Mouse (Mus musculus) stomach, embryonic 16.5 days (tissue): ENCODE results near the gene Cx3cr1. TPM values are rescaled to one million over a fixed set of nuclear protein-coding genes. Genes with fewer than 3 reads are reported as not detected.

Experiments used
- ATAC-seq: fragments of 200-750 bp; cut with Nextera tagmentation; 2 replicates; pipeline ENCODE4 v1.8.0; 2017; ENCODE audit warnings: moderate number of reproducible peaks, moderate TSS enrichment; ENCODE audit not compliant: insufficient read depth, low FRiP score
- H3K27ac ChIP-seq: fragments of 300-500 bp; sonication (generic); 2 replicates; pipeline ENCODE4 v1.5.1; 2014; ENCODE audit warnings: low read length
- H3K27me3 ChIP-seq: fragments of 300-500 bp; sonication (generic); 2 replicates; pipeline ENCODE4 v1.6.1; 2014; ENCODE audit warnings: low read length, control low read depth, mixed read lengths; ENCODE audit not compliant: control insufficient read depth, insufficient read depth
- H3K36me3 ChIP-seq: fragments of 300-500 bp; sonication (generic); 2 replicates; pipeline ENCODE4 v1.6.1; 2014; ENCODE audit warnings: low read length; ENCODE audit not compliant: control insufficient read depth, insufficient read depth
- H3K4me1 ChIP-seq: fragments of 300-500 bp; sonication (generic); 2 replicates; pipeline ENCODE4 v1.6.1; 2014; ENCODE audit warnings: low read length, control low read depth, mixed read lengths; ENCODE audit not compliant: control insufficient read depth, insufficient read depth
- H3K4me2 ChIP-seq: fragments of 300-500 bp; sonication (generic); 2 replicates; pipeline ENCODE4 v1.6.1; 2014; ENCODE audit warnings: low read depth, low read length, mixed read lengths
- H3K4me3 ChIP-seq: fragments of 300-500 bp; sonication (generic); replicated peaks from 2 replicates; pipeline ENCODE4 v1.5.1; 2014; ENCODE audit warnings: mild to moderate bottlenecking, low read length
- H3K9ac ChIP-seq: fragments of 300-500 bp; sonication (generic); 2 replicates; pipeline ENCODE4 v1.6.1; 2014; ENCODE audit warnings: low read length
- H3K9me3 ChIP-seq: fragments of 300-500 bp; sonication (generic); replicated peaks from 2 replicates; pipeline ENCODE4 v1.6.1; 2016; ENCODE audit warnings: low read length, control low read depth; ENCODE audit not compliant: control insufficient read depth
- WGBS: fragments of 180-500 bp; shearing (Covaris S2); extraction: QIAGEN DNeasy Blood & Tissue Kit; methylation state at CpG from one replicate; pipeline ENCODE4 v1.1.7; 2014; 5-methylcytosine and 5-hydroxymethylcytosine counted together
- polyA plus RNA-seq: library from polyadenylated mRNA; unstranded; fragments of >200 nt; fragmentation: Nextera tagmentation; extraction: Ambion mirVana; gene quantifications from 2 replicates; pipeline ENCODE4 v1.2.1, GENCODE M21; 2015

Cx3cr1 gene
- polyA plus RNA-seq, 1 experiment from 2014 or later, result 15.2 TPM

DNA sequence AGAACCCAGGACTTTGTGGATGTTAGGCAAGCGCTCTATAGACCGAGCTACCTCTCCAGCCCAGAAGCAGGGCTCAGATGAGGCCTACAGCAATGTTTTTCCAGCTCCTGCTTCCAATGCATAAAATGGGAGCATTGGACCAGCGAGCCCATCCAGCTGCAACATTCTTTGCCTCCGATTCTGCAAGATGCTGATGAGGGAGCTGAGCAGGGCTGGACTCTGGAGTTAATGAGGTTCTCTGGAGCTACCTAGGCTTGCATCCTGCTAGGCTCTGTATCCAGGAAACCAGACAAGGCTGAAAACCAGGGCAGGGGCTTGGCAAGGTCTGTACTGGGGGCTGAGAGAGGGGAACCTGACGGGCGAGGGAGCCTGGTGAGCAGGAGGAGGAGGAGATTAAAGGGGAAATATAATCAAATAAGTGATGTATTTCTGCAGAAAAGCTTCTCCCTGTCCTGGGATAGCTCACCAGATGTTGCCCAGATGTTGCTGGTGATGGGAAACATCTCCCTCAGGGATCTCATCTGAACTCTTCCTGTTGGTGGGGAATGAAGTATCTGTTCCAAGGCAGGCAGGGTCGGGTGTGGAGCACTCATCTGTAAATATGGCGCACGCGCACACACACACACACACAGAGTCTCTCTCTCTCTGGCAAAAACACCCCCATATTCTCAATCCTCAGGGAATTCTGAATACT, 83.7 kb downstream of the Cx3cr1 start:
- no peaks in the 10 kb centered on the region for H3K9me3 ChIP-seq
- no peaks in the 10 kb centered on the region for H3K36me3 ChIP-seq
- H3K4me2 ChIP-seq, result no peak overlapping the region
- WGBS, result 62% methylated on average over 10 of the region's 10 CpGs
- peaks cover 22% of the 10 kb centered on the region for H3K4me1 ChIP-seq
- peak overlapping the region; percentile 59 for H3K27ac ChIP-seq
- H3K4me3 ChIP-seq, result no peak overlapping the region
- H3K27me3 ChIP-seq, result no peaks in the 10 kb centered on the region
- no peak for ATAC-seq
- H3K9ac ChIP-seq, result no peak overlapping the region

DNA sequence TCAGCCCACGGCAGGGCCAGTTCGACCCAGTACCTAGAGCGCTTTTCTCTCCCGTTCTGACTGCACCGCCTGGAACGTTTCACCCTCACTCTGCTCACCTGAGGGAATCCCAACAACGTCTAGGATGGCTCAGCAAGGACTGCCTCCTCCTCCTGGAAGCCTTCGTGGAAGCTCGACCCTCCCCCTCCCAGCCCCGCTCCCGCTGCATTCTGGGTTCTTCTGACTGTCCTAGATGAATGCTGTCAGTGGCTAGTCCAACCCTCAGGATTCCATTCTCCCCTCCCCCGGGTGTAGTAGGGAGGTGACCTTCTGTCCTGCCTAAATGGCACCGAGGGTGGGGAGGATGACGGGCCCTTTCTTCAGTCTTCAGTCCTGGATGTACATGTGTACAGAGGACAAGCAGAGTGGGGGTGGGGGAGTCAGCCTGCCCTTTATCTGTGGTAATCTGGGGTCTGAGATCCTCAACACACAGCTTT, 85.1 kb downstream of the Cx3cr1 start, which contains the start of gene Csrnp1:
TSS of gene Csrnp1 (minus strand) at position 123 of the 476 bp plus-strand sequence.
- Histone ChIP-seq H3K4me2 (peak within 1 kb of the TSS; percentile 87), H3K27me3 (no peaks in the 10 kb centered on the region), H3K4me3 (peak within 1 kb of the TSS; percentile 79), H3K9ac (peak within 1 kb of the TSS; percentile 87), H3K27ac (peak within 1 kb of the TSS; percentile 96), H3K36me3 (no peaks in the 10 kb centered on the region), H3K4me1 (peaks cover 36% of the 10 kb centered on the region), H3K9me3 (no peaks in the 10 kb centered on the region)
- 14% methylated on average over 14 of the region's 14 CpGs for WGBS
- no peak for ATAC-seq

DNA sequence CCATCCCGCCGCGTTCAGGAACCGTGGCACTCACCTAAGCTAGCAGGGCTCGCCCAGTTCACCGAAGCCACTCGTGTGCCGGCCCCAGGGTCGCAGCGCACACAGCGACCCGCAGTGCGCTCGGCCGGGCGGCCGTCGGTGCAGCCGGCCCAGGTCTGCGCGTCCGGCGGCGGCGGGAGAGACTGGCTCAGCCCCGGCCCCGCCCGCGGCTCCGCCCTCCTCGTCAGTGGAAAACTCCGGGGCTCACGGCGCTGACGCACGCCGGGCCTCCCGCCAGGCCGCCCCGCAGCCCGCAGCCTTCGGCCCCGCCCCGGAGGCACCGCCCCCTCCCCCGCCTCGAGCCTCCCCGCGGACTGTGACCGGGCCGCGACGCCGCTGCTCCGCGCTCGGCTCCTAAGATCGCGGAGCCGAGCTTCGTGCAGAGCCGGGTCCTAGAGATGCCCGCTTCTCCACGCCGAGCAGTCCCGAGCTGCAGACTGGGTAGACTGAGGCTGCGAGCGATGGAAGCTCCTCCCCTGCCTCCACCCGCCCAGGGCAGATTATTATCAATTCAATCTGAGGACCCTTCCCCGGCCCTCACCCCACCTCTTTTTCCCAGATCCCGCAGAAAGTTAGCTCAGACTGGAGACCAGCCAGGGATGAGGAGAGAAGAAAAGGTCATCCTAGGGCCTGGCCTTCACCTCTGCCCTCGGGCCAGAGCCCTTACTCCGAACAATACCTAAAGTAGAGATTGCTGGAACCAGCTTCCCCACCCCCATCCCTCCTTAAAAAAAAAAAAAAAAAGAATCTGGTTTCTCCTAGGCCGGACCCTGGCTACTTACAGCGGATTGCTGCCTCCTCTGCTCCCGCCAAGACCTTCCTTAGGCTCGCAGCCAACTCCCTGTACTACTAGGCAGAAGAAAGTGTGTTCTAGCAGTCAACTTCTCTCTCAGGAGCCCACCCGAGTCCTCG, 85.8 kb downstream of the Cx3cr1 start:
- peak overlapping the region; percentile 79 for H3K4me3 ChIP-seq
- H3K9me3 ChIP-seq, result no peaks in the 10 kb centered on the region
- H3K27me3 ChIP-seq, result no peaks in the 10 kb centered on the region
- no peaks in the 10 kb centered on the region for H3K36me3 ChIP-seq
- H3K4me1 ChIP-seq, result peaks cover 42% of the 10 kb centered on the region
- WGBS, result under 1% methylated on average over 79 of the region's 79 CpGs
- peak; percentile 85 for ATAC-seq
- peak overlapping the region; percentile 96 for H3K27ac ChIP-seq
- H3K9ac ChIP-seq, result peak overlapping the region; percentile 87
- peak overlapping the region; percentile 87 for H3K4me2 ChIP-seq

DNA sequence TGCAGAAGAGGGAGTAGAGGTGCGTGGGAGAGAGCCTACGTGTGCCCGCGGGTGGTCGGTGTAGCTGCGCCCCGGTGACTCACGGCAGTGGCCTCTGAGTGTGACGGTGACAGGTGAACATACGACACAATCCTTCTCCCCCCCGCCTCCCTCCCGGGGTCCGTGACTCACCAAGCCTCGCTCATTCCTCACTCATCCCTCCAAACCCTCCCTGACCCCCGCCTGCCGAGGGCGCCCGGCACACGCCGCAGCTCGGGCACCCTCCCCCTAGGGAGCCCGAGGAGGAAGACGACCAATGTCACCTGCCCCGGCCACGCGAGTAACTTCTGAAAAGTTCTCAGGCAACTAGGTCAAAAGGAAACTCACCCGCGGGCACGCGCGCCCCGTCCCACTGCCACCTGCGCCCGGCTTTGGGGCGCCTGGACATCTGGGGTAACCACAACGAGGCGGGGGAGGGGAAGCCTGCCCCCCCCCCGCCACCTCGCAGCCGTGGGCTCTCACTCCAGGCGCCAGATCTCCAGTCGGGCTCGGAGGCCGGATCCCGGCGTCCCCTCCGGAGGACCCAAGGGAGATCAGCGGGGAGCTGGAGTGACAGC, 86.6 kb downstream of the Cx3cr1 start:
- peak overlapping the region; percentile 79 for H3K4me3 ChIP-seq
- H3K27me3 ChIP-seq, result no peaks in the 10 kb centered on the region
- WGBS, result under 1% methylated on average over 48 of the region's 48 CpGs
- ATAC-seq, result peak; percentile 4; the same call in 1 of the 2 replicates
- peak overlapping the region; percentile 96 for H3K27ac ChIP-seq
- H3K4me1 ChIP-seq, result peaks cover 50% of the 10 kb centered on the region
- H3K9ac ChIP-seq, result peak overlapping the region; percentile 87
- H3K9me3 ChIP-seq, result no peaks in the 10 kb centered on the region
- H3K4me2 ChIP-seq, result peak overlapping the region; percentile 87
- no peaks in the 10 kb centered on the region for H3K36me3 ChIP-seq

DNA sequence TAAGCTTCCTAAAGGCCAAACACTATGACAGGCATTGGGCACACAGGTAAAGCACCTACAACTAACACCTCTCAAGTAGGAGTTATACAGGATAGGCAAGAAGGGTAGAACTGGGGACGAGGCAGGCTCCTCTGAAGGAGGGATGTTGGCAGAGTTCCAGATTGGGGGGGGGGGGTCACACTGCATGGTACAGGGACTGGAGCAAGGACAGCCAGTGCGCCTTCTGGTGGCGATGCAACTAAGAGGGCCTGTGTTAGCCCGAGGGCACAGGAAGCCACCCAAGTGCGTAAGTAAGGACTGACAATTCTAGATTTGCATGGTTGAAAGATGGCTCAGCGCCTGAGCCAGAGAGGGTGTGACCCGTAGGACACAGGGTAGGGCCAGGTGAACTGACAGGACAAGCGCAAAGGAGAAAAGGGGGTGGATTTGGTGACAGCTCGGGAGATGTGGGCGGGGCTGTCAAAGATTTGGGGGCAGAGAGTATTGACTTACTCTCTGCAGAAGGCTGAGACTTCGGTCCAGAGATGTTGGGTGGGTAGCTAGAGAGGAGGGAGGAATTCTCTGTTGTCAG, 87.4 kb downstream of the Cx3cr1 start:
- peak overlapping the region; percentile 79 for H3K4me3 ChIP-seq
- H3K27me3 ChIP-seq, result no peaks in the 10 kb centered on the region
- H3K4me2 ChIP-seq, result peak overlapping the region; percentile 87
- no peaks in the 10 kb centered on the region for H3K9me3 ChIP-seq
- no peaks in the 10 kb centered on the region for H3K36me3 ChIP-seq
- H3K4me1 ChIP-seq, result peaks cover 57% of the 10 kb centered on the region
- H3K27ac ChIP-seq, result peak overlapping the region; percentile 96
- H3K9ac ChIP-seq, result peak overlapping the region; percentile 87
- WGBS, result 4% methylated on average over 11 of the region's 11 CpGs
- ATAC-seq, result peak; percentile 7; the same call in 1 of the 2 replicates

DNA sequence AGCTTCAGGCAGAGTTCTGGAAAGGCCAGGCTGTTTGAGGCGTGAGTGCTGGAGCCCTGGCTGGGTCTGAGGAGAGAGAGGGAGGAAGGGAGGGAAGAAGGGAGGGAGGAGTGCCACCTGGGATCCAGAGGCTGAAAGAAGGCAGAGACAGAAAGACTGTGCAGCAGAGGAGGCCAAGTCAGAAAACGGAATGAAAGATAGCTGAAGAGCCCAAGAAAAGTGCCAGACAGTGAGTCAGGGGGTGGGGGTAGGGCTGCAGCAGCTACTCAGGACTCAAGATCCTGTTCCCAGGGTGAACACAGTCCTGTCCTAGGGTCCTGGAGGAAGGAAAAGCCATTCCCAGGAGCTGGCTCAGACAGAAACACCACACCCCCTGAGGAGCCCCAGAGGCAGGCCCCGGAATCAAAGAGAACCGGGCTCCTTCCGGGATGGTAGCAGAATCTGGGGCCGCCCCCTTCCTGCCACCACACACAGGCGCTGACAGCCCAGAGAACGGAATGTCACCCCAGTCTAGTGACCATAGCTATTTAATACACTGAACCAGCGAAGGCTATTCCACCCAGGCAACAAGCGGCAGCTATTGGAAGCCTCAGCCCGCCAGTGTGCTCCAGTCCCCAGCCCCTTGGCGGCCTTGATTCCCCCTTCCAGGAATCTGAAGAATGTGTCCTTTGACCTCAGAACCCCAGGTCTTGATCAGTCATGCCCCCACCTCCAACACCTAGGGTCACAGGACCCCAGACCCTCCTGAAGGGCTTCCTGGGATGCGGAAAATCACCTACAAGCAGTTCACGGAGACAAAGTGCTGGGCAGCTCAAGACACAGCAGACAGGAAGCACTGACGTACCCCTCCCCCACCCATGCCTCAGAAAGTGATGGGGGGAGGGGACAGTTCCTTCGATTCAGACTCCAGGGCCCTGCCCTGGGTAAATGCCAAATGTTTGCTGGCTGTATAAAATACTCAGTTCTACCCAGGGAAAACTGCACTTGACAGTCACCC, 88.2 kb downstream of the Cx3cr1 start:
- Histone ChIP-seq H3K4me3 (peak overlapping the region; percentile 79), H3K9ac (peak overlapping the region; percentile 69), H3K4me2 (peak overlapping the region; percentile 87), H3K36me3 (no peaks in the 10 kb centered on the region), H3K4me1 (peaks cover 61% of the 10 kb centered on the region), H3K9me3 (no peaks in the 10 kb centered on the region), H3K27me3 (no peaks in the 10 kb centered on the region), H3K27ac (peak overlapping the region; percentile 96)
- WGBS, result under 1% methylated on average over 16 of the region's 16 CpGs
- peak; percentile 18; the same call in 1 of the 2 replicates for ATAC-seq

DNA sequence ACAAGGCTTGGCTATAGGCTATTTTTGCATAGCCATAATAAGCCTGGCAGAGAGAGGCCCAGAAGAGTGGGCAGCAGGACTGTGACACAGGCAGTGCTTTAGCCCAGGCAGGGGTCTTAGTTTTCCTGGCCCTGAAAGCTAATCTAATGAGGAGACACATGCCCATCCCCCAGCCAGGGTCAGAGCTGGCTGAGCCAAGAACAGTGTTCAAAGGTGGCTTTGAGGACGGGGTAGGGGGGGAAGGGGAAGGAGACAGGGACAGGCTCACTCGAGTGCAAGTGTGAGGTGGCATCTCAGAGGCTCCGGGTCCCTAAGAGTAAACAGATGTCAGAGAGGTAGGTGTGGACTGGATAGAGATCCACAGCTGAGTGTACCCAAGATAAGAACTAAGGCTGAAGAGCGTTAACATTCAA, 88.9 kb downstream of the Cx3cr1 start:
- 5% methylated on average over 4 of the region's 4 CpGs for WGBS
- no peaks in the 10 kb centered on the region for H3K27me3 ChIP-seq
- peak overlapping the region; percentile 87 for H3K4me2 ChIP-seq
- H3K27ac ChIP-seq, result peak overlapping the region; percentile 96
- H3K9ac ChIP-seq, result peak overlapping the region; percentile 69
- no peaks in the 10 kb centered on the region for H3K36me3 ChIP-seq
- peak overlapping the region; percentile 79 for H3K4me3 ChIP-seq
- H3K4me1 ChIP-seq, result peaks cover 61% of the 10 kb centered on the region
- ATAC-seq, result no peak
- H3K9me3 ChIP-seq, result no peaks in the 10 kb centered on the region

DNA sequence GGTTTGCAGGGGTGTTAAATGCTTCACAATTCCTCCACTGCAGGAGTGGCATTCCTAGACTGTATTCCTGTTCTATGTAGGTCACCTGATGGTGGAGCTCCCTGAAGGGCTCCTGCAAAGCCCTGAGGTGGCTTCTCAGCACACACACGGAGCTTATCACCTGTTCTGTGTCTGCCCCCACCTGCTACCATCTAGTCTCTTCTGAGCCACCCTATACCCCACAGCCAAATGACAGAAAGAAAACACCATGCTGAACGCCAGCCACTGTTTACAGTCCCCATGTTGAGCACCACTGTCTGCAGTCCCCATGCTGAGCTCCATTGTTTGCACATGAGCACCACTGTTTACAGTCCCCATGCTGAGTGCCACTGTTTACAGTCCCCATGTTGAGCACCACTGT, 89.9 kb downstream of the Cx3cr1 start:
- 67% methylated on average over 2 of the region's 2 CpGs for WGBS
- Histone ChIP-seq H3K36me3 (no peaks in the 10 kb centered on the region), H3K27me3 (no peaks in the 10 kb centered on the region), H3K4me1 (peaks cover 59% of the 10 kb centered on the region), H3K4me3 (no peak overlapping the region), H3K4me2 (no peak overlapping the region), H3K9me3 (no peaks in the 10 kb centered on the region), H3K9ac (peak overlapping the region; percentile 39; the same call in 1 of the 2 replicates), H3K27ac (no peak overlapping the region)
- no peak for ATAC-seq
